Mouse (Mus musculus) c-Kit-negative CD71-positive TER-119-positive erythroid progenitor cells, embryonic 14.5 days (primary cell): ENCODE measurements around the gene Tnfsf8.

Experiments used
- DNase-seq: peaks from one replicate; pipeline ENCODE4 v3.0.0-alpha.2; 2013; ENCODE audit warnings: low read depth, low spot score

Tnfsf8 gene

DNA sequence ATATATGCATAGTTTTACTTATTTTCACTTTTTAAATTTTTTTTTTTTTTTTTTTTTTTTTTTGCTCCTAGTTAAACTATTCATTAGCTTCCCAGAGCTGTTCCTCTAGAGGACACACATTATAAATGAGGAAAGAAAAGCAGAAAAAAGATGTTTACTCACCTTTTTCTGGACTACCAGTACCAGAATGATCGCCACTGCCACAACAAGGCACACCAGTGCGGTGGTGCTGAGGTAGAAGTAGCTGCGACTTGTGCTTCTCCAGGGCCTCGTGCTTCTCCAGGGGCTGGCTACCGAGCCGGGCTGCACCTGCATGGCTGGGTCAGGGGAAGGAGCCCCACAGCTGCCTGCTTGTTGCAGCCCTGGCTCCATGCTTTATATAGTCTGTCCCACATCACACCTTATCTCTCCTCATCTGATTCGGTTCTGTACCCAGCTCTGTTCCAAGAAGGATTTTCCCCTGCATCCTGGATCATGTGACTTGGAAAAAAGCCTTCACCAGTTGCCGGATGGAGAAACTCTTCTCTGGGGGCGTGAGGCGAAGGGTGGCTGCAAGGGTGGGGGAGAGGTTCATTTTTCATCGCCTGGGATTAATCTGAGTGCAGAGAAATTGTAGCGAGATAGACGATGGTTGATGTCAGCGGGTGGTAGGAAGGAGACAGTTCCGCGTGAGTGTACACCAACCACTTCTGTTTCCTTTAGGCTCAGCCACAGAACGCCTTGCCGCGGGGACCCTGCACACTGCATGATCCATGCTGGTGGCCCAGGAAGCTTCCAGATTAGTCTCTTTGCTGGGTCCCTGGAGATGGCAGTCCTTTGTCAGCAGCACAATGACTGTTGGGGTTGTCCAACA is at the start of gene Tnfsf8:
Tnfsf8 (minus strand) TSS at position 660 of the 853 bp plus-strand sequence.
- DNase-seq, result no peak

DNA sequence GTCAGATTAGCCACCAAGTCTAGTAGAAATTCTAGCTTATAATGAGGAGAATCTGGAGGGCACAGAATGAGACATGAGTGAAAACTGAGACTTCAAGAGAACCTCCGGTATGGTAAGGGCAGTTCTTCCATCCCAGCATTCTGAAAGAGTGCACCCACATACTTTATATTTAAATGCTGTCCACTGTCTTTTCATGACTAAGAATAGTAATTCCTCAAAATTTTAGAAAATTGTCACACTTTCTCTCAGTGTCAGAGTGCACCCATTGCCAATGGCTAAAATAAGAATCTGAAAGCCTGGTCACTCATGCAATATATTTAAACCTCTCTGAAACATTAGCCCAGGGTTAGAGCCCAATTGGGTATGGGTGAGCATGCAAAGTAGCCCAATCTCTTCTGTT is 47.4 kb upstream of the Tnfsf8 start:
- DNase-seq, result no peak

DNA sequence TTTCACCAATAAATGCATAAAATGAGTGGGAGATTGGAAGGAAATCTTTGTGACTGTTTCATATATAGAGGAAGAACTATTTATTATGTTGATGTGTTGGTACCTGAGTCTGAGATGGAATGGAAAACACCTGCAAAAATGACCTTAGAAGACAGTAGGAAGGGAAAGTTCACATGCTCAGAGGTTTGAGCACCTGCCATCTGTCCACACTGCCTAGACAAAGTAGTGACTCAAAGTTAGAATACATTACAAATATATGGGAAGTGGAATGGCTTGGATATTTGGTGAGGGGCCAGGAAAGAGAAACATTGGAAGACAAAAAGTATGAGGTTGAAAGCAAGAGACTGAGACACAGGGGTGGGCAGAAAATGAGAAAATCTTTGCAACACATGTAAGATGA is 46.3 kb upstream of the Tnfsf8 start:
- no peak for DNase-seq

DNA sequence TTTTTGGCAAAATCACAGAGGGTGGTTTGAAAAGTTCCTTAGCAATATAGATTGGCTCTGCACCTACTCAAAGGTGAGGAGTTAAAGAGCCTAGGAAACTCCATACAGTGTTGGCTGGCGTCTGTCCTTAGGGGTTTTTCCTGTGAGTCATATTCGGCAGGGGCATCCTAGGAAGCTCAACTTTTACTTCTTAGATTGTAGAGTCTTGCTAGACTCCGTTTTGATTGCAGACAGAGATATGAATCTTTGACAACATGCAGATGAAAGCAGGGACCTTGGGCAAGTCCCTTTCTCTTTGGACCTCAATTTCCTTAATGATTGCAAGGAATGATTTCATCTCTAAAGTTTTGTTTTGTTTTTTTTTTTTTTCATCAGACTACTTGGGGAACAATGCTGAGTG is 44.9 kb upstream of the Tnfsf8 start:
- no peak for DNase-seq

DNA sequence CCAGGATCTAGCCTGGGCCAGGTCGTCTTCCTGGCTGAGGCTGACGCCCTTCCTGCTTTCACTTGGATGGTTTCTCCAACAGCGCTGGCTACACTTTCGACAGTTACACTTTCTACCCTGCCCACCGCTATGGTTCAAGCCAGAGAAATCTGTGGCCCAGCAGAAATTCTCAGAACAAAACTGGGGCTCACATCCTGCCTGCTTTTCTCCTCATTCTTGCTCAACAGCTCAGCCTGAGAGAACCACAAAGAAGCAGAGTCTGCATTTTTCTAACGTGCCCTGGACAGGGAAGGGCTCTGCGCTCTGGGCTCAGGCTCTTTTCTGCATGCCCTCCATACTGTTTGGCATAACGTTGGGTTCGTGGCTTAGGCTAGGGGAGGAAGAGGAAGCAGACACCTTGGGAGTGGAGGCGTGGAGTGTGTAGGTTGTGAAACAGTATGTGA is 38.0 kb upstream of the Tnfsf8 start:
- no peak for DNase-seq

DNA sequence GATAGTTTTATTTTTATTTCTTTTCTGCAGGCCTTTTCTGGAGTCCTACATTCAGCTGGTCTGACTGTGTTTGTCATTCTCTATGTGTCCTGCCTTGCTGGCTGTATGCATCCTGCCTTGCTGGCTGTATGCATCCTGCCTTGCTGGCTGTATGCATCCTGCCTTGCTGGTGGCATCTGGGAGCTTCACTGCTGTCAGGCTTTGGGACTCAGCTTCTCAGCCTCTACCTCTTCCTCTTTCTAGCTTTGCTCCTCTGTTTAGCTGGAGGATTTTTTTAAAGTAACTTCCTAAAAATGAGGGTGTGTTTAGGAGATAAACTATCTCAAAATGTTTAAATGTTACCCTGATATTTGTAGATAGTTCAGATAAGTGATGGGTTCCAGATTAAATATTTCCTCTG is 36.0 kb upstream of the Tnfsf8 start:
- no peak for DNase-seq

DNA sequence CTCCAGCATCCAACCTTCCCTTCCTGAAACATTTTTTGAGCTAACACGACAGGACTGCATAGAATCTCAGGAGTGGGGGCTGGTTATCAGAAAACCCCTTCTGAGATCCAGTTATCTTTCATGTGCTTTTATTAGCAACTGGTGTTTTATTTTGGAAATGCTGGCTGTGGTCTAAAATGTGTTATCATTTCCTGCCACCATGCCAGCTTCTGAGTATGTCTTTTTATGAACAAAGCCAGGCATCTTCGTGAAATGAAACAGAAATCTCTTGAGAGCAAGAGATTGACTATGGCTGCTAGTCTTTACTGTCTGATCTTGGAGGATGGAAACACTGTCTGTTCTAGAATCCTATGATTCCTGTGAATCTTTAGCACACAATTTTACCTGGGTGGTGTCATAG is 25.0 kb upstream of the Tnfsf8 start:
- no peak for DNase-seq

DNA sequence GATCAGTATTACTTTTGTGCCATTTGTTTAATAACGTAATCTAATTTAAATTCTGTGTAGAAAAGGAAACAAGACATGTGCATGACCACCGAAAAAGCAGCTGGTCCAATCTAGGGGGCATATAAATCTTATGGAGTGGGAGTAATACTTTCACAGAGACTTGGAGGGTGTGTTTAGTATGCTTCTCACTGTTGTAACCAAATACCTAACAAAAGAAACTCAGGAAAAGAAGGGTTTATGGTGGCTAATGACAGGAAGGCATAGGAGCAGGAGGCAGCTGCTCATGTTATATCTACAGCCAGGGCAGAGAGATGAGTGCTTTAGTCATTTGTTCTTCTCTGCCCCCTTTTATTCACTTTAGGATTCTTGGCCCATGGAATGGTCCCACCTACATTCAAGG is 15.6 kb upstream of the Tnfsf8 start:
- no peak for DNase-seq

DNA sequence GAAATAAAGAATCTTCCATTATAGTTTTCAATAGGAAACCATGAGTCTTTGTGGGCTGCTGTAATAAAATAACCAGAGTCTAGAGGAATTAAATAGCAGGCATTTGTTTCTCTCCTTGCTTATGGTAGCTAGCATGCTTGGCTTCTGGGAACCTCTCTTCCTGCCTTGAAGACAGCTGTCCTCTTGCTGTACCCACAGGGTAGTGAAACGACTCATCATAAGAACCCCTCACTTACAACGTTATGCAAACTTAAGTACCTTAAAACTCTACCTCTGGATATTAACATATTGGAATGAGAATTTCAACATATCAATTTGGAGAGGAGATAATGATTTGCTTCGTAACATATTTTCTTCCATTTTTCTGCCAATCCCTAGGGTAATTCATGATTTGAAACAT is 14.3 kb upstream of the Tnfsf8 start:
- no peak for DNase-seq

DNA sequence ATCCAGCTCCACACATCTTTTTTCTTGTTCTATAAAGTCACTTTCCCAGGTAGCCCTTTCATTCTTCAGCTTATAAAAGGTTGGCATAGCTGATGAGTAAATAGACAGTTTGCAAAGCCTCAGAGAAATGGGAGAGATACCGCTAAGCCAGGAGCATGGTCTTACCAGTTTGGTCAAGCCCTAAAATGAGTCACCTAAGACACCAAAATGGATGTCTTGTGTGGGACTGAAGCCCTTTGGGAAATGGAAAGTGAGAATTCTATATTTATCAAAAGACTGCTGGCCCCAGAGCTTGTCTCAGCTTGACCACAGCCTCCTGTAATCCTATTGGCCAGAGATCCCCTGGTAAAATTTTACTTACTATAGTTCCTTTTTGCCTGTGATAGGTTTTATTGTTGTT is 9.5 kb upstream of the Tnfsf8 start:
- DNase-seq, result no peak

DNA sequence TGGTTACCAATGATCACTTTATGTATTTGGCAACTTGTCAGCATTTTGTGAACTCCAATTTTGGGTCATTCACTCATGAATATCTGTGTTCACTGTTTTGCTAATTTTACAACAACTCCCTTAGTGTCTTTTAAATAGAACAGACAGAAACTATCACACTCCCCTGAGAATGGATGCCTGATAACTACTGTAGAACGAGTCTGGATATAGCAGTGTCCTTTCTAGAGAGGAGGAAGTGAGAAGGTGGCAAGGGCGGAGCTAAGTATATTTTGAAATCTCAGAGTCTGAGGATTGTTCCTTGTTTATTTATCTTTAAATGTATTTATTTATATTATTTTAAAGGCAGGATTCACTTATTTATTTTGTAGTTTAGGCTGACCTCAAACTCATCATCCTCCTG is 7.6 kb upstream of the Tnfsf8 start:
- DNase-seq, result no peak

DNA sequence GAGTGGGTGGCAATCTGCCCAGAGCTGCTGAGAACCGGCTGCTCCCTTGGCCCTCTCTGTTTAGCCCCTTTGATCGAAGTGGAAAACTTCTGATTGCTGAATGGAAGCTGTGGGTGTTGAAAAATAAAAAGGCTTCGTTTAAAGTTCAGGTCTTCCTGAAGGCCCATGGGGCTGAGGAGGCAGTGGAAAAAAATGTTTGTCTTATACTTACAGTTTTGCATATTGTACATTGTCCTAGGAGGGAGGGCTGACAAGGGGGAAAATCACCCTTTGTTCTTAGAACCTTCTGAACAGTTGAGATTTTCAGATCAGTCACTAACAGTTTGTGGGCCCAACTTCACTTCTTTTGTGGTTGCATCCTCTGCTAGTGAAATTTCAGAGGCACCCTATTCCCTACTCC is 1.8 kb upstream of the Tnfsf8 start:
- no peak for DNase-seq

DNA sequence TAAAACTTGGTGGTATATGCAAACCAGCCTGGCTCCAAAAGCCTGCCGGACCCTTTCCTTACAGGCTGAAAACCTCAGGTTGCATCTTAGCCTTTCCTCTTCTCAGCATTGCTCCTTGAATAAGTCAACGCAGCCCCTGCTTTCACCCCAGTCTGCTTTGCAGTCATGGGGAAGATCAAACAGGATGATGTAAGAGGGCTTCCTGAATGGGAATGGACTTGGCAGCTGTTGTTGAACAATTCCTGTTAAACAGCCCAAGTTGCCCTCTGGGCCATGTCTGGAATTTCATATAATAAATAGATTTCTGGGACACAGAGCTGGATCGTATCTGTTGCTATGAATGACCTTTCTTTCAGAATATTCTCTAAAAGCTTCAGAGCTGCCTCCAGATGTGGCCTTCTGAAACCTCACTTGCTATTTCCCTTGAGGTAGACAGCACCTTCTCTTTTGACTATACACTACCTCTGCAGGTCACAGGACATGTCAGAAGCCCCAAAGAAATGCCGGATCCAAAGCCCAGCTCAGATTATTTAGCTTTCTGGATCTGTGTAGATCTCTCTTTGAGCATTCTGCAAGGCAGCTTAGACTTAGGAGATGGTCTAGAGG is 1.0 kb upstream of the Tnfsf8 start:
- no peak for DNase-seq

DNA sequence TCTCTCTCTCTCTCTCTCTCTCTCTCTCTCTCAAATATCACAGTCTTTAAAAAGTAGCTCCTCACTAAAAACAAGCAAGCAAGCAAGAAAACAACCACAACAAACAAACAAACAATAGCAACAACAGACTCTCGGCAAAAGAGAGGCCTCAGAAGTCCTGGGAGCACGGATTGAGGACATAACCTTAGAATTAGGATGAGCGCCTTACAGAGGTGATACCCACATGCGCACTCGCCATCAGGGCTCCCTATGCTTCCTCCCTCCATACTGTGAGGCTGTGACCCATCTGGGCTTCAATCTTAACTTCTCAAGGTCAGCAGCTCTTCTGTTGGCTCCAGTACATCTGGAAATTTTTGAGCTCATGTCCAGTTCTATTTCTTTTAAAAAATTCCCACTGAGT is 911 bp downstream of the Tnfsf8 start:
- no peak for DNase-seq

DNA sequence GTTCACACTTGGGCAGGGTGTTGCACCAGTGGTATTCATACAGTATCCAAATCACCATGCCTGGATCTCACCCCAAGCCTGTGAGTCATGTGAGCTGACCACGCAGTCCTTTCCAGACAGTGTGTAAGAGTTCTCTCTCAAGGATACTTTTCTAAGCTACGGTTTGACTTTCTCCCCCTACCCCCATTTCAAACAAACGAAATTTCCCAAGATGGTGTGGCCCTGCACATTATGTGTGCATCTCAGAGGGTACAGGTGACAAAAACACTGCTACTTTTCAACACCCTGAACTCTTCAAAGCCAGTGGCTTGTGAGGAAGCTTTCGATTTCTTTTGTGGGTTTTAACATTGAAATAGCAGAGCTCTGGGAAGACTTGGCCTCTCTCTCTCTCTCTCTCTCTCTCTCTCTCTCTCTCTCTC is 1.4 kb downstream of the Tnfsf8 start:
- DNase-seq, result no peak

DNA sequence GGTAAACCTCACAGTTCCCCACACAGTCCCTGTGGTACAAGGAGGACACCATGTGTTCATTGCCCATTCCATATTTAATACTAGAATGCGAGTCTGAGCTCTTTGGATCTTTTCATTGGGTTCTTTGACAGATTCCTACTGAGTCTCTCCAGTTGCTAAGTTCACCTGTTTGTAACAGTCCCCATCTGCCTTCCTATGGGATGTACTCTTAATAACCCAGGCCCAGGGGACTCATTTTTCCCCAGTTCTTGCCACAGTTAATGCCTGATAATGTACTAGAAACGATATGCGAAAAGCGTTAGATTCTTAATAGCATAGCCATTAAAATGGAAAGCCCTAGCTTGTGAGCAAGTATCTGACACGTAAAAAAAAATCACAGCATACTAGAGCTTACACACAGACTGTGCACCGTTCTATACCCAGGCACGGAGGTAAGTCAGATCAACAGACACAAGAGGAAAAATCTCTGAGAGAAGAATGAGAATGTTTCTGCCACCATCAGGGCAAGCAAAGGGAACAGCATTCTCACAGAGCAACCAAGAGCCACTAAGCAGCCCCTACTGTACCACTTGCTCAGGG is 2.4 kb downstream of the Tnfsf8 start:
- no peak for DNase-seq

DNA sequence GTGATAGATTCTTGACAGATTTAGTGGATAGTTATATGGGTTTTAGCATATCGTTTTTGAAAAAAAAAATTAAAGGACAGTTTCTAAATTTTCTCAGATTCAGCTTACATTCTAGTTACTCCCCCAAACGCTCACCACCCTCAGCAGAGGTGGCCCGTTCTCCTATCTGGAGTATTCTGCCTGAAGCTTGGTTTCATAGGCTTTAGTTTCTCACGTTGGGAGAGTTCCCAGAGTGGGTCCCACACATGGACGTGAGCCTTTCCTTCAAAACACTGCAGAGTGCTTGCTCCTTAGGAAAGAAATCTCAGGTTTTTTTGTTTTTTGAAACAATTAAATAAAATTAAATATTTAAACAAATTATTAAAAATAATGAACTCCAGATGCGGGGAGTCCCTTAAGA is 4.4 kb downstream of the Tnfsf8 start:
- no peak for DNase-seq

DNA sequence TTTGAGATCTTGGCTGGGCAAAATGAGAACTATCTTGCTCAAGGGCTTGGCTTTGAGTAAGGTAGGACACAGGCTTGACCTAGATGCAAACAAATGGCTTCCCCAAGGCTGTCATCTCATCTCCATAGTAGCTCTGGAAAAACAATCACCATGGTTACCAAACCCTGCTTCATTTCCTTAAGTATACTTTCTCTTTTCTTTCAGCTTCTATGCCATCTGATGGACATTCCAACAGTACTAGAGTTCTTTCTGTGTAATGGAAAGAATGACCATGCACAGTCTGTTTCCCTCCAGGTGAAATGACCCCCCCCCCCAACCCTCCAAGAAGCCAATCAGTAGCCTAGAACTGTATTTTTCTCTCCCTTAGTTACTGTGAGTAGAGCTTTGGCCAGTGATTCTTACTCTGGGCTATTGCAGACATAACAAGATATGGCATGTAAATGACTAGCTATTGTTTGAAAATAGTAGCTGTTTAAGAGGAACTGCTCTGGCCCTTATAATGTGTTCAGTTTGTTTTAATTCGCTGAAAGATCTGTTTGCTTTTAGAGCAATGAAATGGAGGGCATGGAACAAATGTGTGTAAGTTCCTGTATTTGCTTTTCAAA is 7.3 kb downstream of the Tnfsf8 start:
- DNase-seq, result no peak

DNA sequence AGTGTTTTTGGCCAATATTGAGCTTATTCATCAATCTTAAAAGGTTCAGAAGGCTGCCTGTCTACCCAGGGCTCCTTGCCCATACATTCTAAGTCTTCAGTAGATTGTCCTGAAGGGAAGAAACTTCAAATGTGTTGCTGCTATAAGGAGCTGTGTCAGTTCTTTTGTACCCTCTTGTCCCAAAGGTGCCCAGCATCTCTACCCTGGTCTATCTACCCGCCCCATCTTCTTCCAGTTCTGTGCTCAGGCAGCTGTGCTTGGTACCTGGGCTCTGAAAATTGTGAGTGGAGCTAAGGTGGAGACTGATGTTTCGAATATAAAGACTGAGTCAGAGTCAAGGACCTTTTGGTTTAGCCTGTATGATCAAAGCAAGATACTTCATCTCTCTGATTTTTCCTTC is 11.1 kb downstream of the Tnfsf8 start:
- no peak for DNase-seq

DNA sequence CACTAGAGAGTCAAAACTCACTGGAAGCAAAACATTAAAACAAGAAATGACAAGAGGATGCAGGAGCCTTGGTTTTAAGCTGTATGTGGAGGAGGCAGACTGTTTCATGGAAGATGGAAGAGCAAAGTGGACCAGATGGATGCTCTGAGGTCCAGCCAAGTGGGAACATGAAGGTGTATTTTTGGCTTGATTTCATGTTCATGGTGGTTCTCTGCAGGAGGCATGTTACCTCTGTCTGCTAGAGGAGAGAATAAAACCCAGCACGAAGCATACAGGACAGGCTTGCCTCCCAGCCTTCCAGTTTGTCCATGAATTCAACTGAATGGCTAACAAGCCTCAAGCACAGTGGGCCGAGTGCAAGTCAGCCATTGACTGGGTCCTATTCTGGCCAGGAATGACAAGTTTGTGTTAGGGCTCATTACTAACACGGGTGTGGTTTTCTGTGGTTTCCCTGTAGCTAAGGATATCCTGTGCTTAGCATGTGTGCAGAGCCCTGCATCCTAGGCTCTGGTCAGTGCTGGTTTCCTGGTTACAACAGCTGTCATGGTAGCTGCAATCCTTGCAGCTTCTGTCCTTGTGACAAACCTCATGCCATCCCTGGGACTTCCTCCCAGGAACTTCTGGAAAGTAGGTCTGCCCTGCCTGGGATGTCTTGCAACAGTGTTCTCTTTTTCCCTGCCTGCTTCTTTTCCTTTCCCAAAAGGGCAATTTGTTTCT is 14.1 kb downstream of the Tnfsf8 start:
- DNase-seq, result no peak

DNA sequence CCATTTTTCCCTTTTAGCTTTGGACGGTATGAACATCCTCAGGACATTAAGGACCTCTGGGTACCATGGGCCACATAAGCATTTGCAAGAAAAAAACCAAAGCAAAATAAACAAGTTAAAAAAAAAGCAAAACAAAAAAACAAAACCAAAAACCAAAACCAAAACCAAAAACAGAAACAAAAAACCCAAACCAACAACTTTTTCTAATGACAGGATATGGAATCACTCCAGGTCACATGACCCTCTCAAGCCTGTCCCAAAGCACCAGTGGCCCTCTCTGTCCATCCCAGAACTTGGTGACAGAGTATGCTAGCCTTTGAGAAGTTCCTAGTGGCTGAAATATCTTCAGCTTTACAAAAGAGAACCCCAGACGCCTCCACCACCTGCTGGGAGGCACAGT is 15.4 kb downstream of the Tnfsf8 start:
- DNase-seq, result no peak

DNA sequence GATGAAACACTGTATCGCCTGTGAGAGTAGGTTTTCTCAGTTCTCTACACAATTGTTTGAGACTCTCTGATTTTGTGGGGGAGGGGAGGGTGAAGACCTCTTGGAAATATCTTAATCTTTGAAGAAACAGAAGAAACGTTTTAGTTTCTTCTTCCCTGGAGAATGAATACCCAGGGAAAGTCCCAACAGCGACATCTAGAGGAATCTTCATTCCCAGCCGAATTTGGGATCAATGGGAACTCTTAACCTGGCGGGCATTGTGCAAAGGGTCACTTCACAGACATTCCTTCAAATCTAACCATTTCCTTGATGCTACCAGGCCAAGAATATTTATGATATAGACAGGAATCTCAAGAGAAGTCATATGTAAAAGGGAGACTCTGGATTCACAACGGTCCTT is 17.2 kb downstream of the Tnfsf8 start:
- no peak for DNase-seq
